Mouse (Mus musculus) left cerebral cortex, postnatal 36 days (tissue): ENCODE measurements around the gene Gzmk. TPM values are rescaled to one million over a fixed set of nuclear protein-coding genes. Genes with fewer than 3 reads are reported as not detected.

ENCODE experiments used
- DNase-seq, 2 experiments: peaks; one replicate each; pipeline ENCODE4 v3.0.0; 2021 to 2022; ENCODE audit warnings: low spot score in 2 of 2, mixed read lengths in 1 of 2
- intact Hi-C: fragments of 180-260 bp; cut with DNase I; formaldehyde crosslinking; loops from one replicate; pipeline ENCODE4 v1.15.1; 2025
- total RNA-seq, 2 experiments: library from RNA; stranded (reverse); gene quantifications; 2 replicates each; pipeline ENCODE4 v1.2.3; 2021

The Gzmk gene
- total RNA-seq, 2 experiments from 2014 or later = 0.52 TPM; not detected in 1

- DNase-seq = no peak
- intact Hi-C loops = no loop called here
Measured at GRCm38 (mm10) chr13:113209624-113210023, 16.1 kb downstream of the Gzmk start, which contains the start of gene Esm1. TSS of gene Esm1 (plus strand) at chr13:113209659.

DNA sequence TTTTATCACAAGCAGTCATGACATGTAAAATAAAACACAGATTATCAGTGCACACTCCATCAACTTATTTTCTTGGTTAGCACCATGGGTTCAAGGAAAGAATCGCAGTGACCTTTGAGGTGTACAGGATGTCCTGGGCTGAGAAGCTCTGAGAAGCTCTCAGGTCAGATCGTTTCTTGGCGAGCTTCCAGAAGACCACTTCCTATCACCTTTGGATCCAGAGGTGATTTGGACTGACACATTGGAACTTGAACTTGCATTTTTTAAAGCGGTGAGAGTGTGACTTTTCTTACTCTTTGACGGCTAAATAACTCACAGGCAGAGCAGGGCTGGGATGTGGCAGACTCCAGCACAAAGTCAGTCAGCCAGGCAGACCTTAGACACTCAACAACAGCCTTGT lies 20.4 kb downstream of the Gzmk start:
- intact Hi-C loops = no loop called here

DNA sequence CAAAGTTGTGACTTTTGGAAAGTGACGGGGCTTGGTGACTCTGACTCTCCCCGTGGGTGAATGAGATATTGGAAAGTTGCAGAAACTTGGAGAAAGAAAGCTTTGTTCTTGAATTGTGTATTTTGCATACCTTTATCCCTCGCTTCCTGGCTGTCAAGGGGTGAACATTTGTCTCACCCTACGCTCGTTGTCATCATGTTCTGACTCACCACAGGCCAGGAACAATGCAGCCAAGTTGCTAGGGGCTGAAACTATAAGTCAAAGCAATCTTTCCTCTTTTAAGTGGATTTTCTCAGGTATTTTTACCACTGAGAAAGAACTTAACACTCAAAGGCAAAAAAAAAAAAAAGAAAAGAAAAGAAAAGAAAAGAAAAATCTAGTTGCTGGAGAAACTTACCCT lies 22.6 kb downstream of the Gzmk start:
- intact Hi-C loops = no loop called here
- no peak for DNase-seq

More for the DNA sequence above, 20.4 kb downstream of the Gzmk start:
- DNase-seq = no peak

DNA sequence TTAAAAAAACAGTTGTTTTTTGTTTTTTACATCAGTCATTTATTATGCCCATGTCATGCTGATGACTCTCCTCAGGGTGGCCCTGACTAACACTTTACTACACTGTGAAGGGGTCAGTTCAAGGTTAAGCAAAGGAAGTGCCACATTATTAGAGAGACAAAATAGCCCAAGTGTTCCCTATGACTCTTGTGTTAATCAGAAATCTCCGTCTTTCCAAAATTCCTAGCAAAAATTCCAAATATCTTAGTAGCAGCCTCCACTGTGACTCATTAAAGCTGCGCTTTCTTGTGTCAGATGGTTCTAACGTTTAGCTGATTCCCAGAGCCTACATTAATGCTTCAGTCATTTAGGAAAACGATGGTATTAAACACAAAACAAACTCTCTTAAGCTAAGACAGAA lies 23.5 kb downstream of the Gzmk start:
- intact Hi-C loops = no loop called here

GRCm38 (mm10) chr13:113201631-113202030 lies 24.1 kb downstream of the Gzmk start:
- DNase-seq = no peak
- intact Hi-C loops = no loop called here

More for the DNA sequence above, 23.5 kb downstream of the Gzmk start:
- no peak for DNase-seq

DNA sequence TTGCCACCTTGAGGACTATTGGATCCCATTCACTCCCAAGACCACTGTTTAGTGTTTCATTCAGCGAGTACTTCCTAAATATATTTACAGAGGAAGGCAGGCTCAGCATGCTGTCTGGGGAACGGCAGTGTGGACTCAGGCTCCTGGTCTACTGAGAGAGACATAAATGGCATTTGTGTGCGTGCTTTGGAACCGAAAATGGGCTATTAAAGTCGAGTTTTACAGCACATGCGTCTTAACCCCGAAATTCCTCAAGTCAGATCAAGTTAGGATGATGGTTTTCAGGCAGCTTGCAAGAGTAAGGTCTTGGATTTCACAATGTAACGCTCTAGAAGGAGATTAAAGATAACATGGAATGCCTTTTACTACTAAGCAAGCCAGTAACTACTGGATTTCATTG lies 25.0 kb downstream of the Gzmk start:
- DNase-seq = no peak
- intact Hi-C loops = no loop called here

DNA sequence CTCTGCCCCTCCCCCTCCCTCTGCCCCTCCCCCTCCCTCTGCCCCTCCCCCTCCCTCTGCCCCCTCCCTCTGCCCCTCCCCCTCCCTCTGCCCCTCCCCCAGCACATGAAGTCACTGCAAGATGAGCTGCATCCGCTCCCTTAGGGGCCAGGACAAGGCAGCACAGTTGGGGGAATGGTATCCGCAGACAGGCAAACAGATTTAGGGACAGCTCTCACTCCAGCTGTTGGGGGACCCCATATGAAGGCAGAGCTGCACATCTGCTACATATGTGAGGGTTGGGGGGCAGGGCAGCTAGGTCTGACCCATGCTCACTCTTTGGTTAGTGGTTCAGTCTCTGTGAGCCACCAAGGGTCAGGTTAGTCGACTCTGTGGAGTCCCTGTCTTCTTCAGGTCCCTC lies 26.4 kb downstream of the Gzmk start:
- intact Hi-C loops = no loop called here
- DNase-seq = no peak

- DNase-seq = no peak
- intact Hi-C loops = no loop called here
Measured at GRCm38 (mm10) chr13:113197872-113198502, 27.7 kb downstream of the Gzmk start.

GRCm38 (mm10) chr13:113196808-113197674 lies 28.7 kb downstream of the Gzmk start:
- intact Hi-C loops = no loop called here

GRCm38 (mm10) chr13:113183720-113184119 lies 42.0 kb downstream of the Gzmk start:
- DNase-seq = no peak
- intact Hi-C loops = no loop called here

More at GRCm38 (mm10) chr13:113196808-113197674, 28.7 kb downstream of the Gzmk start:
- DNase-seq = no peak

GRCm38 (mm10) chr13:113183310-113183709 lies 42.4 kb downstream of the Gzmk start:
- intact Hi-C loops = no loop called here
- no peak for DNase-seq

GRCm38 (mm10) chr13:113174162-113174561 lies 51.5 kb downstream of the Gzmk start:
- DNase-seq = no peak
- intact Hi-C loops = no loop called here

GRCm38 (mm10) chr13:113170256-113170655 lies 55.5 kb downstream of the Gzmk start:
- intact Hi-C loops = no loop called here

GRCm38 (mm10) chr13:113168018-113168534 lies 57.6 kb downstream of the Gzmk start:
- no peak for DNase-seq
- intact Hi-C loops = no loop called here

More at GRCm38 (mm10) chr13:113170256-113170655, 55.5 kb downstream of the Gzmk start:
- DNase-seq = no peak

- DNase-seq = no peak
Measured at GRCm38 (mm10) chr13:113164252-113165005, 61.3 kb downstream of the Gzmk start.

DNA sequence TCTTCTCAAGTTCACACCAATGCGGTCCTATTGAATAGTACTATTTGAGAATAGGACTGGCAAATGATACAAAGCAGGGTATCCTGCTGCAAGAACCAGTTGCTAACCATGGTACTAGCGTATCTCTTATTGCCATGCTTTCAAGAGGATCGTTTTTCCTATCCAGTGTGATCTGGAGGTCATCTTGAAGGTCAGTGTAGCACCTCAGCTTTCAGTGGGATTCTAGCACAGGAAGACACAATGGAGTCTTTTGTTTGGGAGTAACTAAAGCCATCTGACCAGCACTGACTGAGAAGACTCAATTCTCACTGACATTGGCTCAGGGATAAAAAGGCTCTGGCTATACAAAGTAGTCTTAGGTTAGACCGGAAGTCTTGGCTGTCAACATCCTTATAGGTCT lies 74.2 kb downstream of the Gzmk start:
- intact Hi-C loops = no loop called here
- DNase-seq = no peak

More at GRCm38 (mm10) chr13:113164252-113165005, 61.3 kb downstream of the Gzmk start:
- intact Hi-C loops = no loop called here

GRCm38 (mm10) chr13:113139597-113139996 lies 86.1 kb downstream of the Gzmk start:
- intact Hi-C loops = loop anchor here (5.0 kb wide), 1 partner anchor 92 kb away; the partner anchor contains the start of gene Gpx8
- no peak for DNase-seq

DNA sequence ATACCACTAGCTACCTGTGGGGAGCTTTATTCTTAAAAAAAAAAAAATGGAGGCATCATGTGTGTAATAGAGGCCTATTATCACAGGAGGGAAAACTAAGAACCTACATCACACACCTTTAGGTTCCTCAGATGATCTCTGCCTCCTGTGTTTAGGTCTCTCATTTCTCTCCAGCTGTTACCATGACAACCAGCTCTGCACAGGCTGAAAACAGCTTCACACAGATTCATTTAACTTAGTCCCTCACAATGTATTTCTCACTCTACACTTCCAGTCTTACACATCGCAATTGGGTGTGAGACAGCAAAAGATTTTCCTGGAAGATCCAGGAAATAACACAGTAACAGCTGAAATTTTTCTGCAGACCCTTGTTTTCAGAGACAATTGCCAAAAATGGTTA lies 95.7 kb downstream of the Gzmk start:
- DNase-seq = no peak

More for the DNA sequence above, 95.7 kb downstream of the Gzmk start:
- intact Hi-C loops = no loop called here
